Comparison of ENCODE assay signal across 15 mouse cellular contexts in genomic region chr19:40377632-40378031, GRCm38 (mm10).
A peak's percentile ranks its signal among the peaks of the same experiment; 100 is the strongest.
DNase-seq lines count a peak whose midpoint lies in the region; ATAC-seq and TF ChIP-seq lines count a peak whose summit lies in the region.
"Had no signal": no experiment of that assay in that cellular context is flagged by ENCODE, and none has a peak within 500 bp of the region (broad histone marks: within the 10 kb centered on the region; RNA-seq: fewer than 3 reads in every experiment).

No protein-coding gene starts in this region.

- WGBS in midbrain, embryonic 12.5 days = 85% methylated on average over 14 of the region's 14 CpGs
- 92% methylated on average over 14 of the region's 14 CpGs for WGBS in midbrain, embryonic 10.5 days
- 70% methylated on average over 14 of the region's 14 CpGs for WGBS in heart, embryonic 14.5 days
- 68% methylated on average over 14 of the region's 14 CpGs for WGBS in stomach, postnatal 0 days

- H3K4me2 ChIP-seq in midbrain, embryonic 12.5 days (replicated peaks) = no peak overlapping the region
- peak overlapping the region; percentile 51 for H3K4me2 ChIP-seq in heart, embryonic 14.5 days (ENCODE audit: low read length)
- no peak overlapping the region for H3K4me2 ChIP-seq in stomach, postnatal 0 days (replicated peaks; ENCODE audit: low read depth)
- H3K4me2 ChIP-seq: hindbrain, embryonic 14.5 days; liver, embryonic 13.5 days had no signal

- H3K9me3 ChIP-seq in midbrain, embryonic 12.5 days = no peaks in the 10 kb centered on the region
- no peaks in the 10 kb centered on the region for H3K9me3 ChIP-seq in midbrain, embryonic 10.5 days (replicated peaks)
- no peaks in the 10 kb centered on the region for H3K9me3 ChIP-seq in heart, embryonic 14.5 days (ENCODE audit: control insufficient read depth, low read length)
- H3K9me3 ChIP-seq in stomach, postnatal 0 days (ENCODE audit: control insufficient read depth, low read length) = no peaks in the 10 kb centered on the region
- H3K9me3 ChIP-seq: liver, embryonic 13.5 days had no signal

- no peak overlapping the region for H3K4me3 ChIP-seq in midbrain, embryonic 12.5 days
- no peak overlapping the region for H3K4me3 ChIP-seq in midbrain, embryonic 10.5 days
- H3K4me3 ChIP-seq in heart, embryonic 14.5 days (ENCODE audit: control insufficient read depth in 1 of 2, insufficient read depth in 1 of 2, low read depth in 1 of 2, low read length in 2 of 2) = peak overlapping the region; percentile 10 to 21; a peak in 2 of 4 replicates
- H3K4me3 ChIP-seq in stomach, postnatal 0 days (ENCODE audit: low read depth, low read length) = no peak overlapping the region
- H3K4me3 ChIP-seq: erythroblast, embryonic 14.5 days; liver, embryonic 13.5 days had no signal

- peaks cover 2% of the 10 kb centered on the region; the same call in 1 of the 2 replicates for H3K4me1 ChIP-seq in midbrain, embryonic 12.5 days
- H3K4me1 ChIP-seq in midbrain, embryonic 10.5 days = peaks cover 10% of the 10 kb centered on the region
- peaks cover 24 to 55% of the 10 kb centered on the region in 2 experiments for H3K4me1 ChIP-seq in heart, embryonic 14.5 days (ENCODE audit: control insufficient read depth in 2 of 2, insufficient read depth in 2 of 2, low read length in 2 of 2)
- no peaks in the 10 kb centered on the region for H3K4me1 ChIP-seq in stomach, postnatal 0 days (replicated peaks; ENCODE audit: control insufficient read depth, insufficient read depth)
- H3K4me1 ChIP-seq: liver, embryonic 13.5 days had no signal

- no peak overlapping the region for H3K27ac ChIP-seq in midbrain, embryonic 12.5 days (replicated peaks)
- H3K27ac ChIP-seq in midbrain, embryonic 10.5 days (replicated peaks) = no peak overlapping the region
- H3K27ac ChIP-seq in heart, embryonic 14.5 days (replicated peaks in 1 of 2; ENCODE audit: control insufficient read depth in 1 of 2, insufficient read depth in 1 of 2, low read depth in 2 of 2, low read length in 2 of 2) = peak overlapping the region; percentile 81 to 90
- peak overlapping the region; percentile 4; the same call in 1 of the 2 replicates for H3K27ac ChIP-seq in stomach, postnatal 0 days (replicated peaks)
- H3K27ac ChIP-seq: hindbrain, embryonic 14.5 days; liver, embryonic 13.5 days; macrophage had no signal

- 0 out of 2 replicates have a peak, but pooled peaks have one; percentile 12 for ATAC-seq in midbrain, embryonic 12.5 days (ENCODE audit: low FRiP score, low read depth)
- no peak for ATAC-seq in heart, embryonic 14.5 days (ENCODE audit: insufficient number of reproducible peaks, insufficient read depth, low FRiP score, low read depth)
- ATAC-seq in stomach, postnatal 0 days (ENCODE audit: low FRiP score, low TSS enrichment) = no peak; the same call in 1 of the 2 replicates

- peak; percentile 65 to 80 for DNase-seq in cerebellum, postnatal 10 days
- no peak for DNase-seq in cerebellum, adult 8-10 months
- no peak for DNase-seq in midbrain, embryonic 10.5 days (ENCODE audit: low spot score)
- DNase-seq in stomach, postnatal 0 days (ENCODE audit: low spot score) = no peak
- DNase-seq in layer of hippocampus, postnatal 10 days (ENCODE audit: low spot score in 2 of 2) = no peak
- DNase-seq in thymus, postnatal 14 days = no peak
- DNase-seq: adrenal gland, adult 2 months; kidney, postnatal 10 days; liver, embryonic 13.5 days; thymus, adult 2 months had no signal

- peaks cover 5% of the 10 kb centered on the region; the same call in 1 of the 2 replicates for H3K36me3 ChIP-seq in midbrain, embryonic 12.5 days
- no peaks in the 10 kb centered on the region for H3K36me3 ChIP-seq in midbrain, embryonic 10.5 days
- H3K36me3 ChIP-seq in heart, embryonic 14.5 days (ENCODE audit: control insufficient read depth, insufficient read depth, low read length) = peaks cover 39% of the 10 kb centered on the region
- H3K36me3 ChIP-seq in stomach, postnatal 0 days (ENCODE audit: control insufficient read depth, insufficient read depth, low read length) = peaks cover 2% of the 10 kb centered on the region; the same call in 1 of the 2 replicates

- no peak overlapping the region for H3K9ac ChIP-seq in midbrain, embryonic 12.5 days (replicated peaks)
- peak overlapping the region; percentile 66 for H3K9ac ChIP-seq in heart, embryonic 14.5 days (ENCODE audit: low read length)
- H3K9ac ChIP-seq in stomach, postnatal 0 days (ENCODE audit: low read length) = no peak overlapping the region
- H3K9ac ChIP-seq: hindbrain, embryonic 14.5 days; liver, embryonic 13.5 days had no signal

- TF ChIP-seq EP300 in stomach, postnatal 0 days (optimal IDR thresholded peaks at IDR 0.05) = no peak

- TF ChIP-seq CTCF in stomach, postnatal 0 days (IDR thresholded peaks at IDR 0.05; ENCODE audit: low read depth) = no peak

- H3K27me3 ChIP-seq in midbrain, embryonic 12.5 days = no peaks in the 10 kb centered on the region
- no peaks in the 10 kb centered on the region for H3K27me3 ChIP-seq in midbrain, embryonic 10.5 days (ENCODE audit: low read depth, poor library complexity, severe bottlenecking)
- no peaks in the 10 kb centered on the region for H3K27me3 ChIP-seq in heart, embryonic 14.5 days (ENCODE audit: control insufficient read depth, insufficient read depth, low read length)
- H3K27me3 ChIP-seq in stomach, postnatal 0 days (ENCODE audit: control insufficient read depth, insufficient read depth, low read length) = no peaks in the 10 kb centered on the region
- H3K27me3 ChIP-seq: liver, embryonic 13.5 days had no signal

Comparison
In these comparisons a context has a peak if more than half of its experiments do, and no peak if none do; other contexts are left out.
1. DNase-seq: peak in cerebellum, postnatal 10 days (2 of 2); none in cerebellum, adult 8-10 months (single experiment), midbrain, embryonic 10.5 days (single experiment), stomach, postnatal 0 days (single experiment), layer of hippocampus, postnatal 10 days (0 of 2) and thymus, postnatal 14 days (single experiment).
2. H3K27ac ChIP-seq: peak in heart, embryonic 14.5 days (2 of 2) and stomach, postnatal 0 days (single experiment); none in midbrain, embryonic 12.5 days (single experiment) and midbrain, embryonic 10.5 days (single experiment).
3. H3K4me3 ChIP-seq: peak in heart, embryonic 14.5 days (2 of 2); none in midbrain, embryonic 12.5 days (single experiment), midbrain, embryonic 10.5 days (single experiment) and stomach, postnatal 0 days (single experiment).